ENCODE assay signal across 19 mouse cellular contexts in the genomic region with DNA sequence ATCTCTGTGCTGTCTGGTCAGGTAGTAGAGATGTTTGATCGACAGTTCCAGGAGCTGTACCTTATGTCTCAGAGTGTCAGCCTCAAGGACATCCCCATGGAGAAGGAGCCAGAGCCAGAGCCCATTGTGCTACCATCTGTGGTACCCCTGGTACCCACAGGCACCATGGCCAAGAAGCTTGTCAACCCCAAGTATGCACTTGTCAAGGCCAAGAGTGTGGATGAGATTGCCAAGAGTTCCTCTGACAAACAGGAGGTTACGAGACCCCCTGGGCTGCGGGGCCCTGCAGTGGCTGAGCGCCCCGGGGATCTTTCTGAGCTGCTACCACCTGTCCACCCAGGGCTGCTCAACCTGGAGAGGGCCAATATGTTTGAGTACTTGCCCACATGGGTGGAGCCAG. TPM values are rescaled to one million over a fixed set of nuclear protein-coding genes. Genes with fewer than 3 reads are reported as not detected.
DNase-seq lines count a peak whose midpoint lies in the region; ATAC-seq lines count a peak whose summit lies in the region.
"Had no signal": no experiment of that assay in that cellular context is flagged by ENCODE, and none has a peak within 500 bp of the region (broad histone marks: within the 10 kb centered on the region; RNA-seq: fewer than 3 reads in every experiment).

No protein-coding gene starts in this region.

- WGBS in forebrain, embryonic 10.5 days, result 94% methylated on average over 5 of the region's 5 CpGs
- 93% methylated on average over 5 of the region's 5 CpGs for WGBS in forebrain, embryonic 15.5 days
- WGBS in kidney, embryonic 16.5 days, result 97% methylated on average over 5 of the region's 5 CpGs

- H3K36me3 ChIP-seq in forebrain, embryonic 10.5 days (replicated peaks), result 0 out of 2 replicates have a peak, but pooled peaks cover 4% of the 10 kb centered on the region
- H3K36me3 ChIP-seq in forebrain, embryonic 15.5 days, result no peaks in the 10 kb centered on the region
- no peaks in the 10 kb centered on the region for H3K36me3 ChIP-seq in kidney, embryonic 16.5 days (ENCODE audit: insufficient read depth, low read length)
- H3K36me3 ChIP-seq: embryonic facial prominence, embryonic 12.5 days; forebrain, embryonic 12.5 days had no signal

- no peaks in the 10 kb centered on the region for H3K9me3 ChIP-seq in forebrain, embryonic 10.5 days
- H3K9me3 ChIP-seq in forebrain, embryonic 15.5 days, result no peaks in the 10 kb centered on the region
- no peaks in the 10 kb centered on the region for H3K9me3 ChIP-seq in kidney, embryonic 16.5 days (ENCODE audit: low read length)
- H3K9me3 ChIP-seq: embryonic facial prominence, embryonic 10.5 days; embryonic facial prominence, embryonic 12.5 days; forebrain, embryonic 12.5 days had no signal

- H3K9ac ChIP-seq in forebrain, embryonic 15.5 days (replicated peaks), result no peak overlapping the region
- no peak overlapping the region for H3K9ac ChIP-seq in kidney, embryonic 16.5 days (replicated peaks; ENCODE audit: low read length)
- H3K9ac ChIP-seq: embryonic facial prominence, embryonic 12.5 days; forebrain, embryonic 12.5 days; forebrain, postnatal 0 days had no signal

- ATAC-seq in forebrain, embryonic 15.5 days (replicated peaks), result no peak
- no peak for ATAC-seq in kidney, embryonic 16.5 days (ENCODE audit: low FRiP score, low TSS enrichment)
- ATAC-seq: forebrain, embryonic 14.5 days; forebrain, postnatal 0 days had no signal

- peaks cover 32% of the 10 kb centered on the region for H3K4me1 ChIP-seq in forebrain, embryonic 10.5 days
- peaks cover 8% of the 10 kb centered on the region; the same call in 1 of the 2 replicates for H3K4me1 ChIP-seq in forebrain, embryonic 15.5 days
- H3K4me1 ChIP-seq in kidney, embryonic 16.5 days (ENCODE audit: insufficient read depth, low read length), result peaks cover 16% of the 10 kb centered on the region
- H3K4me1 ChIP-seq: embryonic facial prominence, embryonic 12.5 days had no signal

- H3K27ac ChIP-seq in forebrain, embryonic 10.5 days, result 0 out of 2 replicates have a peak overlapping the region, but pooled peaks have one; percentile 65
- H3K27ac ChIP-seq in forebrain, embryonic 15.5 days (replicated peaks), result no peak overlapping the region
- H3K27ac ChIP-seq in kidney, embryonic 16.5 days (ENCODE audit: low read length), result no peak overlapping the region
- H3K27ac ChIP-seq: embryonic facial prominence, embryonic 10.5 days; embryonic facial prominence, embryonic 12.5 days; forebrain, embryonic 12.5 days had no signal

- no peak overlapping the region for H3K4me2 ChIP-seq in forebrain, embryonic 15.5 days (replicated peaks)
- H3K4me2 ChIP-seq in kidney, embryonic 16.5 days (replicated peaks; ENCODE audit: low read depth, low read length), result no peak overlapping the region
- H3K4me2 ChIP-seq: embryonic facial prominence, embryonic 12.5 days; forebrain, embryonic 12.5 days had no signal

- H3K4me3 ChIP-seq in forebrain, embryonic 10.5 days, result no peak overlapping the region
- no peak overlapping the region for H3K4me3 ChIP-seq in forebrain, embryonic 15.5 days
- no peak overlapping the region for H3K4me3 ChIP-seq in kidney, embryonic 16.5 days (ENCODE audit: low read length)
- H3K4me3 ChIP-seq: embryonic facial prominence, embryonic 10.5 days; embryonic facial prominence, embryonic 12.5 days; forebrain, embryonic 12.5 days had no signal

- DNase-seq in cerebellum, postnatal 10 days, result peak; percentile 75 to 82
- no peak for DNase-seq in cerebellum, adult 8-10 months
- DNase-seq in forebrain, embryonic 10.5 days (ENCODE audit: extremely low spot score, low spot score), result no peak
- peak; percentile 11 for DNase-seq in kidney, adult 18-20 months
- DNase-seq in brain, adult 2 months (ENCODE audit: low read depth, low spot score), result peak; percentile 22
- no peak for DNase-seq in urinary bladder, postnatal 14 days (ENCODE audit: low spot score)
- DNase-seq: adrenal gland, adult 2 months; adrenal gland, postnatal 10 days; adrenal gland, postnatal 25 days; cerebellum, adult 11-12 months; cerebellum, adult 2 months; forebrain, postnatal 0 days had no signal

- no peaks in the 10 kb centered on the region for H3K27me3 ChIP-seq in forebrain, embryonic 10.5 days (ENCODE audit: poor library complexity, severe bottlenecking)
- no peaks in the 10 kb centered on the region for H3K27me3 ChIP-seq in forebrain, embryonic 15.5 days
- H3K27me3 ChIP-seq in kidney, embryonic 16.5 days (ENCODE audit: insufficient read depth, low read length), result no peaks in the 10 kb centered on the region
- H3K27me3 ChIP-seq: embryonic facial prominence, embryonic 12.5 days; forebrain, embryonic 12.5 days had no signal

RNA-seq across cellular contexts. Expression of a gene that starts 18.1 kb away (rescaled TPM):
- polyA plus RNA-seq in forebrain, embryonic 10.5 days (2016; fragmentation: Nextera tagmentation; extraction: Ambion mirVana), result 0.07 and 0.12 TPM in 2 replicates
- polyA plus RNA-seq in forebrain, embryonic 15.5 days (2015; fragmentation: Nextera tagmentation; extraction: Ambion mirVana), result not detected in 2 replicates
- 0.80 and 1.1 TPM in 2 replicates for polyA plus RNA-seq in kidney, embryonic 16.5 days (2015; fragmentation: Nextera tagmentation; extraction: Ambion mirVana)
- polyA plus RNA-seq: C2C12; embryonic facial prominence, embryonic 10.5 days; forebrain, embryonic 12.5 days; forebrain, embryonic 14.5 days had no signal

RNA-seq across cellular contexts. Expression of a gene that starts 18.6 kb away (rescaled TPM):
- polyA plus RNA-seq in forebrain, embryonic 10.5 days (2016; fragmentation: Nextera tagmentation; extraction: Ambion mirVana), result 1.5 and 1.9 TPM in 2 replicates
- polyA plus RNA-seq in forebrain, embryonic 15.5 days (2015; fragmentation: Nextera tagmentation; extraction: Ambion mirVana), result 0.20 and 0.51 TPM in 2 replicates
- polyA plus RNA-seq in kidney, embryonic 16.5 days (2015; fragmentation: Nextera tagmentation; extraction: Ambion mirVana), result 3.0 and 3.1 TPM in 2 replicates
- polyA plus RNA-seq: C2C12 had no signal

RNA-seq across cellular contexts. Expression of a gene that starts 49.4 kb away (rescaled TPM):
- 9.0 and 9.8 TPM in 2 replicates for polyA plus RNA-seq in forebrain, embryonic 10.5 days (2016; fragmentation: Nextera tagmentation; extraction: Ambion mirVana)
- polyA plus RNA-seq in forebrain, embryonic 15.5 days (2015; fragmentation: Nextera tagmentation; extraction: Ambion mirVana), result 8.0 and 9.1 TPM in 2 replicates
- polyA plus RNA-seq in kidney, embryonic 16.5 days (2015; fragmentation: Nextera tagmentation; extraction: Ambion mirVana), result 13.6 and 16.3 TPM in 2 replicates

RNA-seq across cellular contexts. Expression of a gene that starts 59.4 kb away (rescaled TPM):
- 45.7 and 46.5 TPM in 2 replicates for polyA plus RNA-seq in forebrain, embryonic 10.5 days (2016; fragmentation: Nextera tagmentation; extraction: Ambion mirVana)
- polyA plus RNA-seq in forebrain, embryonic 15.5 days (2015; fragmentation: Nextera tagmentation; extraction: Ambion mirVana), result 64.3 and 67.3 TPM in 2 replicates
- polyA plus RNA-seq in kidney, embryonic 16.5 days (2015; fragmentation: Nextera tagmentation; extraction: Ambion mirVana), result 31.7 and 33.3 TPM in 2 replicates

Comparison
In these comparisons a context has a peak if more than half of its experiments do, and no peak if none do; other contexts are left out.
1. DNase-seq: peak in cerebellum, postnatal 10 days (2 of 2), kidney, adult 18-20 months (single experiment) and brain, adult 2 months (single experiment); none in cerebellum, adult 8-10 months (single experiment), forebrain, embryonic 10.5 days (single experiment) and urinary bladder, postnatal 14 days (single experiment).